Mouse (Mus musculus) liver, embryonic 14.5 days (tissue): ENCODE measurements around the gene Psmd9.

Experiments used
- CTCF ChIP-seq: IDR thresholded peaks from 2 replicates; pipeline ENCODE4 v1.5.1; 2016; ENCODE audit warnings: antibody characterized with exemption, low read depth, control low read depth
- EP300 ChIP-seq: IDR thresholded peaks from 2 replicates; pipeline ENCODE4 v1.6.1; 2016; ENCODE audit warnings: antibody characterized with exemption, low read depth

- no peak for TF ChIP-seq EP300
- no peak for TF ChIP-seq CTCF
Observed at GRCm38 (mm10) chr5:123157972-123158371, 11.2 kb upstream of the Psmd9 start.
